Mouse (Mus musculus): Measurements from ENCODE around the gene Rbm6. TPM values are rescaled to one million over a fixed set of nuclear protein-coding genes. Genes with fewer than 3 reads are reported as not detected.

Gene Rbm6
- polyA plus RNA-seq, 1 experiment from 2014 or later, result 51.3 TPM

- H3K4me3 ChIP-seq (ENCODE audit: low read depth, low read length), result no peak overlapping the region
- H3K4me2 ChIP-seq, result no peak overlapping the region
- H3K9me3 ChIP-seq (replicated peaks; ENCODE audit: control insufficient read depth, low read length), result no peaks in the 10 kb centered on the region
- H3K27ac ChIP-seq (ENCODE audit: low read depth, low read length), result no peak overlapping the region
- H3K9ac ChIP-seq (ENCODE audit: low read depth, low read length), result no peak overlapping the region
- H3K4me1 ChIP-seq (ENCODE audit: control insufficient read depth, insufficient read depth, low read length), result no peaks in the 10 kb centered on the region
- H3K27me3 ChIP-seq (ENCODE audit: control insufficient read depth, insufficient read depth, low read length), result no peaks in the 10 kb centered on the region
- ATAC-seq (replicated peaks; ENCODE audit: insufficient number of reproducible peaks, low FRiP score, low TSS enrichment), result no peak
- 90% methylated on average over 5 of the region's 5 CpGs for WGBS (ENCODE audit: insufficient replicate concordance)
- H3K36me3 ChIP-seq (ENCODE audit: control insufficient read depth, insufficient read depth, low read length), result peaks cover 80% of the 10 kb centered on the region
These were observed 122.7 kb downstream of the Rbm6 start for GRCm38 (mm10) chr9:107750378-107750777.

- ATAC-seq (replicated peaks; ENCODE audit: insufficient number of reproducible peaks, low FRiP score, low TSS enrichment), result no peak
- Histone ChIP-seq H3K9me3 (replicated peaks; ENCODE audit: control insufficient read depth, low read length) (no peaks in the 10 kb centered on the region), H3K4me2 (no peak overlapping the region), H3K4me1 (ENCODE audit: control insufficient read depth, insufficient read depth, low read length) (no peaks in the 10 kb centered on the region), H3K27ac (ENCODE audit: low read depth, low read length) (no peak overlapping the region), H3K27me3 (ENCODE audit: control insufficient read depth, insufficient read depth, low read length) (no peaks in the 10 kb centered on the region), H3K9ac (ENCODE audit: low read depth, low read length) (no peak overlapping the region), H3K36me3 (ENCODE audit: control insufficient read depth, insufficient read depth, low read length) (peaks cover 90% of the 10 kb centered on the region), H3K4me3 (ENCODE audit: low read depth, low read length) (no peak overlapping the region)
- 94% methylated on average over 3 of the region's 3 CpGs for WGBS (ENCODE audit: insufficient replicate concordance)
These were observed 125.0 kb downstream of the Rbm6 start for GRCm38 (mm10) chr9:107748063-107748462.

- no peaks in the 10 kb centered on the region for H3K4me1 ChIP-seq (ENCODE audit: control insufficient read depth, insufficient read depth, low read length)
- H3K27ac ChIP-seq (ENCODE audit: low read depth, low read length), result no peak overlapping the region
- H3K9ac ChIP-seq (ENCODE audit: low read depth, low read length), result no peak overlapping the region
- WGBS (ENCODE audit: insufficient replicate concordance), result 98% methylated on average over 1 of the region's 1 CpGs
- no peak for ATAC-seq (replicated peaks; ENCODE audit: insufficient number of reproducible peaks, low FRiP score, low TSS enrichment)
- H3K9me3 ChIP-seq (replicated peaks; ENCODE audit: control insufficient read depth, low read length), result no peaks in the 10 kb centered on the region
- no peaks in the 10 kb centered on the region for H3K27me3 ChIP-seq (ENCODE audit: control insufficient read depth, insufficient read depth, low read length)
- peaks cover 91% of the 10 kb centered on the region for H3K36me3 ChIP-seq (ENCODE audit: control insufficient read depth, insufficient read depth, low read length)
- no peak overlapping the region for H3K4me2 ChIP-seq
- no peak overlapping the region for H3K4me3 ChIP-seq (ENCODE audit: low read depth, low read length)
These were observed 125.7 kb downstream of the Rbm6 start for GRCm38 (mm10) chr9:107747310-107747709.

GRCm38 (mm10) chr9:107746679-107747078 is 126.4 kb downstream of the Rbm6 start:
- H3K9me3 ChIP-seq (replicated peaks; ENCODE audit: control insufficient read depth, low read length), result no peaks in the 10 kb centered on the region
- no peak overlapping the region for H3K27ac ChIP-seq (ENCODE audit: low read depth, low read length)
- H3K9ac ChIP-seq (ENCODE audit: low read depth, low read length), result no peak overlapping the region
- H3K36me3 ChIP-seq (ENCODE audit: control insufficient read depth, insufficient read depth, low read length), result peaks cover 90% of the 10 kb centered on the region
- 87% methylated on average over 3 of the region's 3 CpGs for WGBS (ENCODE audit: insufficient replicate concordance)
- H3K4me2 ChIP-seq, result no peak overlapping the region
- H3K4me1 ChIP-seq (ENCODE audit: control insufficient read depth, insufficient read depth, low read length), result no peaks in the 10 kb centered on the region
- no peak overlapping the region for H3K4me3 ChIP-seq (ENCODE audit: low read depth, low read length)
- ATAC-seq (replicated peaks; ENCODE audit: insufficient number of reproducible peaks, low FRiP score, low TSS enrichment), result no peak
- H3K27me3 ChIP-seq (ENCODE audit: control insufficient read depth, insufficient read depth, low read length), result no peaks in the 10 kb centered on the region

- H3K27ac ChIP-seq (ENCODE audit: low read depth, low read length), result no peak overlapping the region
- H3K36me3 ChIP-seq (ENCODE audit: control insufficient read depth, insufficient read depth, low read length), result peaks cover 87% of the 10 kb centered on the region
- no peaks in the 10 kb centered on the region for H3K27me3 ChIP-seq (ENCODE audit: control insufficient read depth, insufficient read depth, low read length)
- H3K9ac ChIP-seq (ENCODE audit: low read depth, low read length), result no peak overlapping the region
- H3K4me3 ChIP-seq (ENCODE audit: low read depth, low read length), result no peak overlapping the region
- no peaks in the 10 kb centered on the region for H3K9me3 ChIP-seq (replicated peaks; ENCODE audit: control insufficient read depth, low read length)
- no peak overlapping the region for H3K4me2 ChIP-seq
- ATAC-seq (replicated peaks; ENCODE audit: insufficient number of reproducible peaks, low FRiP score, low TSS enrichment), result no peak
- no peaks in the 10 kb centered on the region for H3K4me1 ChIP-seq (ENCODE audit: control insufficient read depth, insufficient read depth, low read length)
- 91% methylated on average over 6 of the region's 6 CpGs for WGBS (ENCODE audit: insufficient replicate concordance)
These were observed 129.0 kb downstream of the Rbm6 start for GRCm38 (mm10) chr9:107744061-107744460.

GRCm38 (mm10) chr9:107738841-107739202 is 134.2 kb downstream of the Rbm6 start:
- Histone ChIP-seq H3K9ac (ENCODE audit: low read depth, low read length) (no peak overlapping the region), H3K36me3 (ENCODE audit: control insufficient read depth, insufficient read depth, low read length) (peaks cover 41% of the 10 kb centered on the region), H3K27me3 (ENCODE audit: control insufficient read depth, insufficient read depth, low read length) (peaks cover 24% of the 10 kb centered on the region), H3K4me2 (no peak overlapping the region), H3K27ac (ENCODE audit: low read depth, low read length) (no peak overlapping the region), H3K4me1 (ENCODE audit: control insufficient read depth, insufficient read depth, low read length) (peaks cover 18% of the 10 kb centered on the region), H3K9me3 (replicated peaks; ENCODE audit: control insufficient read depth, low read length) (no peaks in the 10 kb centered on the region), H3K4me3 (ENCODE audit: low read depth, low read length) (no peak overlapping the region)
- 41% methylated on average over 4 of the region's 4 CpGs for WGBS (ENCODE audit: insufficient replicate concordance)
- no peak for ATAC-seq (replicated peaks; ENCODE audit: insufficient number of reproducible peaks, low FRiP score, low TSS enrichment)

GRCm38 (mm10) chr9:107738020-107738840 is 134.8 kb downstream of the Rbm6 start:
- ATAC-seq (replicated peaks; ENCODE audit: insufficient number of reproducible peaks, low FRiP score, low TSS enrichment), result peak; percentile 39
- WGBS (ENCODE audit: insufficient replicate concordance), result 22% methylated on average over 7 of the region's 7 CpGs
- Histone ChIP-seq H3K4me1 (ENCODE audit: control insufficient read depth, insufficient read depth, low read length) (peaks cover 18% of the 10 kb centered on the region), H3K4me2 (no peak overlapping the region), H3K36me3 (ENCODE audit: control insufficient read depth, insufficient read depth, low read length) (peaks cover 36% of the 10 kb centered on the region), H3K27me3 (ENCODE audit: control insufficient read depth, insufficient read depth, low read length) (peaks cover 24% of the 10 kb centered on the region), H3K9me3 (replicated peaks; ENCODE audit: control insufficient read depth, low read length) (no peaks in the 10 kb centered on the region), H3K4me3 (ENCODE audit: low read depth, low read length) (no peak overlapping the region), H3K27ac (ENCODE audit: low read depth, low read length) (no peak overlapping the region), H3K9ac (ENCODE audit: low read depth, low read length) (no peak overlapping the region)

- peaks cover 24% of the 10 kb centered on the region for H3K27me3 ChIP-seq (ENCODE audit: control insufficient read depth, insufficient read depth, low read length)
- H3K4me1 ChIP-seq (ENCODE audit: control insufficient read depth, insufficient read depth, low read length), result peaks cover 18% of the 10 kb centered on the region
- H3K36me3 ChIP-seq (ENCODE audit: control insufficient read depth, insufficient read depth, low read length), result peaks cover 17% of the 10 kb centered on the region
- no peak overlapping the region for H3K9ac ChIP-seq (ENCODE audit: low read depth, low read length)
- peak overlapping the region; percentile 16 for H3K4me3 ChIP-seq (ENCODE audit: low read depth, low read length)
- ATAC-seq (replicated peaks; ENCODE audit: insufficient number of reproducible peaks, low FRiP score, low TSS enrichment), result no peak
- H3K9me3 ChIP-seq (replicated peaks; ENCODE audit: control insufficient read depth, low read length), result no peaks in the 10 kb centered on the region
- H3K4me2 ChIP-seq, result peak overlapping the region; percentile 45
- WGBS (ENCODE audit: insufficient replicate concordance), result 2% methylated on average over 7 of the region's 7 CpGs
- H3K27ac ChIP-seq (ENCODE audit: low read depth, low read length), result no peak overlapping the region
These were observed 136.9 kb downstream of the Rbm6 start for GRCm38 (mm10) chr9:107736185-107736485.
